Mouse (Mus musculus) fat pad, adult 2 months (tissue): ENCODE results near the gene Gm21294.
"Not testable (repeated sequence)": the region's sequence is repeated elsewhere in the genome, so short reads cannot be mapped to it uniquely, and the experiment has no call there.

Experiments
- DNase-seq: peaks from one replicate; pipeline ENCODE4 v3.0.0-alpha.2; 2011; ENCODE audit warnings: low read depth, low spot score; ENCODE audit errors: extremely low read depth

Gm21294 gene

DNA sequence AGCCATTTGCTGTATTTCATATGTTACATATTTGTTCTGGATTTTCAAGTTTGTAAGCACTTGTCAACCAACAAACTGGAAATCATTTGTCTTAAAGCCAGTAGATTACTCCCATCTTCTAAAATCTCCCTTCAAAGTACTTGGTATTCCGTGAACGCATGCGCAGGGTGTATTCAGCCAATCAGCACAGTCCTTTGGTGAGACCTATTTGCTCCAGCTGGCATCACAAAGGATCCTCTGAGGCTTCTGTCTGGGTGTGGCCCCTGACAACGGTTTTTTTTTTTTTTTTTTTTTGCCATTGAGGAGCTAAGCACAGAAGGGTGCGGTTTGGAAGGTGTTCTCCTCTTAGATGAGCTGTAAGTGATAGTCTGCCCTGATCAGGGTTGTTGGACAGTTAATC lies at the start of gene Gm21294:
Gm21294 (plus strand) TSS at position 301 of the 400 bp plus-strand sequence.
- DNase-seq = not testable (repeated sequence)

DNA sequence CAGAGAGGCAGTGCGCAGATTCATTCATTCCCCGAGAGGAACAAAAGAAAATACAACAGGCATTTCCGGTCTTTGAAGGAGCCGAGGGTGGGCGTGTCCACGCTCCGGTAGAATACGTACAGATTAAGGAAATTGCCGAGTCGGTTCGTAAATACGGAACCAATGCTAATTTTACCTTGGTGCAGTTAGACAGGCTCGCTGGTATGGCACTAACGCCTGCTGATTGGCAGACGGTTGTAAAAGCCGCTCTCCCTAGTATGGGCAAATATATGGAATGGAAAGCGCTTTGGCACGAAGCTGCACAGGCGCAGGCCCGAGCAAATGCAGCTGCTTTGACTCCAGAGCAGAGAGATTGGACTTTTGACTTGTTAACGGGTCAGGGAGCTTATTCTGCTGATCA lies 73.6 kb downstream of the Gm21294 start:
- DNase-seq = not testable (repeated sequence)
